ENCODE assay signal across 26 mouse cellular contexts in genomic region chr5:55294781-55295180, GRCm38 (mm10).
DNase-seq lines count a peak whose midpoint lies in the region; ATAC-seq lines count a peak whose summit lies in the region.
"Had no signal": no experiment of that assay in that cellular context is flagged by ENCODE, and none has a peak within 500 bp of the region (broad histone marks: within the 10 kb centered on the region; RNA-seq: fewer than 3 reads in every experiment).

No protein-coding gene starts in this region.

- H3K9ac ChIP-seq in forebrain, embryonic 12.5 days = no peak overlapping the region
- H3K9ac ChIP-seq in forebrain, embryonic 15.5 days (replicated peaks) = no peak overlapping the region
- no peak overlapping the region for H3K9ac ChIP-seq in midbrain, embryonic 13.5 days (replicated peaks)
- no peak overlapping the region for H3K9ac ChIP-seq in midbrain, embryonic 11.5 days (ENCODE audit: low read length)
- H3K9ac ChIP-seq in hindbrain, embryonic 15.5 days = no peak overlapping the region
- H3K9ac ChIP-seq in neural tube, embryonic 15.5 days (replicated peaks) = no peak overlapping the region
- H3K9ac ChIP-seq: embryonic facial prominence, embryonic 13.5 days; intestine, embryonic 15.5 days had no signal

- no peak for DNase-seq in midbrain, embryonic 11.5 days (ENCODE audit: low spot score, missing footprints)
- no peak for DNase-seq in thymus, postnatal 14 days
- no peak for DNase-seq in layer of hippocampus, adult 8-10 months (ENCODE audit: low spot score in 2 of 2)
- DNase-seq: adrenal gland, adult 8-10 months; cerebellum, adult 8-10 months; cerebellum, postnatal 36 days; embryo, embryonic 11 days; heart, postnatal 4 days; kidney, adult 9 months; kidney, postnatal 14 days; layer of hippocampus, postnatal 36 days; right cerebral cortex, adult 18-20 months; right cerebral cortex, postnatal 4 days; thymus, adult 18-20 months; thymus, postnatal 4 days had no signal

- H3K27ac ChIP-seq in forebrain, embryonic 12.5 days = no peak overlapping the region
- no peak overlapping the region for H3K27ac ChIP-seq in forebrain, embryonic 15.5 days (replicated peaks)
- H3K27ac ChIP-seq in midbrain, embryonic 13.5 days = peak overlapping the region; percentile 39; the same call in 1 of the 2 replicates
- H3K27ac ChIP-seq in midbrain, embryonic 11.5 days (ENCODE audit: low read depth, low read length) = no peak overlapping the region
- H3K27ac ChIP-seq in hindbrain, embryonic 15.5 days (replicated peaks) = peak overlapping the region; percentile 59
- peak overlapping the region; percentile 11; the same call in 1 of the 2 replicates for H3K27ac ChIP-seq in neural tube, embryonic 15.5 days (replicated peaks)
- H3K27ac ChIP-seq: embryonic facial prominence, embryonic 13.5 days; heart, embryonic 10.5 days; intestine, embryonic 15.5 days; macrophage had no signal

- WGBS in forebrain, embryonic 12.5 days = 20% methylated on average over 4 of the region's 4 CpGs
- WGBS in forebrain, embryonic 15.5 days = 14% methylated on average over 4 of the region's 4 CpGs
- 37% methylated on average over 4 of the region's 4 CpGs for WGBS in midbrain, embryonic 13.5 days
- 54% methylated on average over 4 of the region's 4 CpGs for WGBS in midbrain, embryonic 11.5 days
- whole genome bisulfite sequencing in hindbrain, embryonic 15.5 days = 26% methylated on average over 4 of the region's 4 CpGs
- WGBS in neural tube, embryonic 15.5 days = 16% methylated on average over 4 of the region's 4 CpGs

- H3K9me3 ChIP-seq in forebrain, embryonic 12.5 days = no peaks in the 10 kb centered on the region
- H3K9me3 ChIP-seq in forebrain, embryonic 15.5 days = no peaks in the 10 kb centered on the region
- H3K9me3 ChIP-seq in midbrain, embryonic 13.5 days = no peaks in the 10 kb centered on the region
- H3K9me3 ChIP-seq in midbrain, embryonic 11.5 days (ENCODE audit: control insufficient read depth, low read length) = no peaks in the 10 kb centered on the region
- no peaks in the 10 kb centered on the region for H3K9me3 ChIP-seq in hindbrain, embryonic 15.5 days
- no peaks in the 10 kb centered on the region for H3K9me3 ChIP-seq in neural tube, embryonic 15.5 days (replicated peaks)
- H3K9me3 ChIP-seq: embryonic facial prominence, embryonic 13.5 days; heart, embryonic 10.5 days; intestine, embryonic 15.5 days had no signal

- H3K36me3 ChIP-seq in forebrain, embryonic 12.5 days (replicated peaks) = no peaks in the 10 kb centered on the region
- H3K36me3 ChIP-seq in forebrain, embryonic 15.5 days = no peaks in the 10 kb centered on the region
- no peaks in the 10 kb centered on the region for H3K36me3 ChIP-seq in midbrain, embryonic 13.5 days
- H3K36me3 ChIP-seq in midbrain, embryonic 11.5 days (ENCODE audit: control insufficient read depth, insufficient read depth, low read length) = no peaks in the 10 kb centered on the region
- no peaks in the 10 kb centered on the region for H3K36me3 ChIP-seq in hindbrain, embryonic 15.5 days
- H3K36me3 ChIP-seq in neural tube, embryonic 15.5 days = no peaks in the 10 kb centered on the region
- H3K36me3 ChIP-seq: embryonic facial prominence, embryonic 13.5 days; heart, embryonic 10.5 days; intestine, embryonic 15.5 days had no signal

- H3K4me2 ChIP-seq in forebrain, embryonic 12.5 days = no peak overlapping the region
- no peak overlapping the region for H3K4me2 ChIP-seq in forebrain, embryonic 15.5 days (replicated peaks)
- no peak overlapping the region for H3K4me2 ChIP-seq in midbrain, embryonic 13.5 days (replicated peaks)
- no peak overlapping the region for H3K4me2 ChIP-seq in midbrain, embryonic 11.5 days
- H3K4me2 ChIP-seq in hindbrain, embryonic 15.5 days = peak overlapping the region; percentile 2; the same call in 1 of the 2 replicates
- H3K4me2 ChIP-seq in neural tube, embryonic 15.5 days = no peak overlapping the region
- H3K4me2 ChIP-seq: embryonic facial prominence, embryonic 13.5 days; intestine, embryonic 15.5 days had no signal

- H3K4me1 ChIP-seq in forebrain, embryonic 12.5 days = no peaks in the 10 kb centered on the region
- H3K4me1 ChIP-seq in forebrain, embryonic 15.5 days = peaks cover 8% of the 10 kb centered on the region; the same call in 1 of the 2 replicates
- H3K4me1 ChIP-seq in midbrain, embryonic 13.5 days (replicated peaks) = no peaks in the 10 kb centered on the region; the same call in 1 of the 2 replicates
- H3K4me1 ChIP-seq in midbrain, embryonic 11.5 days (ENCODE audit: control insufficient read depth, insufficient read depth, low read length) = no peaks in the 10 kb centered on the region
- peaks cover 5% of the 10 kb centered on the region; the same call in 1 of the 2 replicates for H3K4me1 ChIP-seq in hindbrain, embryonic 15.5 days (replicated peaks)
- peaks cover 9% of the 10 kb centered on the region for H3K4me1 ChIP-seq in neural tube, embryonic 15.5 days
- H3K4me1 ChIP-seq: embryonic facial prominence, embryonic 13.5 days; heart, embryonic 10.5 days; intestine, embryonic 15.5 days had no signal

- H3K27me3 ChIP-seq in forebrain, embryonic 12.5 days = no peaks in the 10 kb centered on the region
- H3K27me3 ChIP-seq in forebrain, embryonic 15.5 days = no peaks in the 10 kb centered on the region
- H3K27me3 ChIP-seq in midbrain, embryonic 13.5 days = no peaks in the 10 kb centered on the region
- H3K27me3 ChIP-seq in midbrain, embryonic 11.5 days (ENCODE audit: control insufficient read depth, insufficient read depth, low read length) = no peaks in the 10 kb centered on the region
- no peaks in the 10 kb centered on the region for H3K27me3 ChIP-seq in hindbrain, embryonic 15.5 days
- no peaks in the 10 kb centered on the region for H3K27me3 ChIP-seq in neural tube, embryonic 15.5 days (replicated peaks)
- H3K27me3 ChIP-seq: embryonic facial prominence, embryonic 13.5 days; intestine, embryonic 15.5 days had no signal

- H3K4me3 ChIP-seq in forebrain, embryonic 12.5 days (replicated peaks) = no peak overlapping the region
- H3K4me3 ChIP-seq in forebrain, embryonic 15.5 days = no peak overlapping the region
- H3K4me3 ChIP-seq in midbrain, embryonic 13.5 days (replicated peaks) = no peak overlapping the region
- H3K4me3 ChIP-seq in midbrain, embryonic 11.5 days (ENCODE audit: low read depth, low read length) = no peak overlapping the region
- H3K4me3 ChIP-seq in hindbrain, embryonic 15.5 days = no peak overlapping the region
- H3K4me3 ChIP-seq in neural tube, embryonic 15.5 days (replicated peaks) = no peak overlapping the region
- H3K4me3 ChIP-seq: embryonic facial prominence, embryonic 13.5 days; erythroblast, embryonic 14.5 days; heart, embryonic 10.5 days; intestine, embryonic 15.5 days had no signal

- 0 out of 2 replicates have a peak, but pooled peaks have one; percentile 27 for ATAC-seq in forebrain, embryonic 12.5 days (ENCODE audit: low FRiP score)
- ATAC-seq in forebrain, embryonic 15.5 days (replicated peaks) = no peak
- no peak for ATAC-seq in midbrain, embryonic 13.5 days
- ATAC-seq in midbrain, embryonic 11.5 days (ENCODE audit: low FRiP score) = no peak
- no peak for ATAC-seq in hindbrain, embryonic 15.5 days (ENCODE audit: low FRiP score, low read depth)
- ATAC-seq in neural tube, embryonic 15.5 days (ENCODE audit: low FRiP score) = no peak
- ATAC-seq: activated CD4-positive, CD25-positive, alpha-beta regulatory T cell, adult 4 months; intestine, embryonic 15.5 days had no signal

Comparison
In these comparisons a context has a peak if more than half of its experiments do, and no peak if none do; other contexts are left out.
1. H3K27ac ChIP-seq: peak in midbrain, embryonic 13.5 days (single experiment), hindbrain, embryonic 15.5 days (single experiment) and neural tube, embryonic 15.5 days (single experiment); none in forebrain, embryonic 12.5 days (single experiment), forebrain, embryonic 15.5 days (single experiment) and midbrain, embryonic 11.5 days (single experiment).